Mouse (Mus musculus): ENCODE data around the gene Fam50b.

GRCm38 (mm10) chr13:34780856-34781610 is 46.4 kb downstream of the Fam50b start:
- TF ChIP-seq CTCF (IDR thresholded peaks at IDR 0.05 in 2 of 3, conservative IDR thresholded peaks at IDR 0.05 in 1 of 3; ENCODE audit: control insufficient read depth in 1 of 3, insufficient read depth in 1 of 3, low read depth in 2 of 3, low read length in 3 of 3, poor library complexity in 1 of 3, severe bottlenecking in 1 of 3) (no peak), MAZ (IDR thresholded peaks at IDR 0.05; ENCODE audit: low read depth, low read length) (no peak), MAX (IDR thresholded peaks at IDR 0.05; ENCODE audit: low read length) (no peak), ZMIZ1 (IDR thresholded peaks at IDR 0.05; ENCODE audit: low read depth, low read length) (no peak), POLR2A (IDR thresholded peaks at IDR 0.05; ENCODE audit: control insufficient read depth in 1 of 2, insufficient read depth in 1 of 2, low read depth in 1 of 2, low read length in 2 of 2, poor library complexity in 1 of 2) (no peak), RAD21 (IDR thresholded peaks at IDR 0.05; ENCODE audit: low read depth, low read length) (no peak), UBTF (IDR thresholded peaks at IDR 0.05; ENCODE audit: borderline replicate concordance, insufficient read depth, low read depth, low read length) (no peak), SIN3A (IDR thresholded peaks at IDR 0.05; ENCODE audit: low read length) (no peak), E2F4 (IDR thresholded peaks at IDR 0.05; ENCODE audit: borderline replicate concordance, low read depth, low read length) (no peak), NELFE (IDR thresholded peaks at IDR 0.05; ENCODE audit: low read depth, low read length) (no peak), KAT2A (conservative IDR thresholded peaks at IDR 0.05; ENCODE audit: low read depth, low read length) (no peak), TCF12 (IDR thresholded peaks at IDR 0.05; ENCODE audit: low read depth, low read length) (no peak)

Data from MEL (cell line).